28 mouse cellular contexts compared by ENCODE assay signal in genomic region chr15:9279596-9279995, GRCm38 (mm10). TPM values are rescaled to one million over a fixed set of nuclear protein-coding genes. Genes with fewer than 3 reads are reported as not detected.
"Had no signal": no experiment of that assay in that cellular context is flagged by ENCODE, and none has a peak within 500 bp of the region (broad histone marks: within the 10 kb centered on the region; RNA-seq: fewer than 3 reads in every experiment).

No protein-coding gene starts in this region.

- DNase-seq: layer of hippocampus, adult 9-11 months; lung, adult 2 months; lung, postnatal 14 days; lung, postnatal 4 days; midbrain, embryonic 14.5 days; thymus, adult 18-20 months; thymus, postnatal 36 days had no signal

- H3K9me3 ChIP-seq: limb, embryonic 10.5 days; limb, embryonic 13.5 days had no signal

- H3K4me1 ChIP-seq: limb, embryonic 10.5 days; limb, embryonic 13.5 days had no signal

- H3K4me3 ChIP-seq: layer of hippocampus, adult 2 months; limb, embryonic 10.5 days; limb, embryonic 13.5 days had no signal

- H3K36me3 ChIP-seq: limb, embryonic 10.5 days; limb, embryonic 13.5 days had no signal

- ATAC-seq: intestine, postnatal 0 days had no signal

- H3K27ac ChIP-seq: layer of hippocampus, adult 2 months; limb, embryonic 10.5 days; limb, embryonic 13.5 days; liver, embryonic 14.5 days had no signal

- H3K9ac ChIP-seq: limb, embryonic 13.5 days; liver, embryonic 14.5 days had no signal

- H3K27me3 ChIP-seq: limb, embryonic 13.5 days had no signal

- H3K4me2 ChIP-seq: limb, embryonic 13.5 days; liver, embryonic 11.5 days; midbrain, embryonic 11.5 days had no signal

RNA-seq across cellular contexts. Expression of gene Ugt3a1, which starts 2.9 kb away (rescaled TPM):
- total RNA-seq: layer of hippocampus, adult 2 months; layer of hippocampus, postnatal 25 days; left cerebral cortex, adult 18-20 months; left cerebral cortex, postnatal 25 days; megakaryocyte progenitor cell, adult 5-6 weeks; megakaryocyte-erythroid progenitor cell, adult 5-6 weeks; midbrain, postnatal 0 days had no signal
- polyA plus RNA-seq: intestine, embryonic 14.5 days; intestine, postnatal 0 days; large intestine, adult 2 months; limb, embryonic 10.5 days; limb, embryonic 13.5 days; liver, embryonic 11.5 days; lung, adult 2 months; lung, embryonic 16.5 days; midbrain, embryonic 14.5 days; midbrain, postnatal 0 days; neural tube, embryonic 11.5 days; neural tube, embryonic 14.5 days; small intestine, adult 2 months; urinary bladder, adult 2 months had no signal

RNA-seq across cellular contexts. Expression of gene Ugt3a2, which starts 55.8 kb away (rescaled TPM):
- total RNA-seq: layer of hippocampus, adult 2 months; layer of hippocampus, postnatal 25 days; left cerebral cortex, adult 18-20 months; left cerebral cortex, postnatal 25 days; megakaryocyte progenitor cell, adult 5-6 weeks; megakaryocyte-erythroid progenitor cell, adult 5-6 weeks; midbrain, postnatal 0 days had no signal
- polyA plus RNA-seq: intestine, embryonic 14.5 days; intestine, postnatal 0 days; limb, embryonic 10.5 days; limb, embryonic 13.5 days; liver, embryonic 11.5 days; lung, embryonic 16.5 days; midbrain, embryonic 11.5 days; midbrain, embryonic 14.5 days; midbrain, postnatal 0 days; neural tube, embryonic 11.5 days; neural tube, embryonic 14.5 days; small intestine, adult 2 months; stomach, embryonic 16.5 days; urinary bladder, adult 2 months had no signal
